Mouse (Mus musculus): ENCODE data around the gene Fxyd3. TPM values are rescaled to one million over a fixed set of nuclear protein-coding genes. Genes with fewer than 3 reads are reported as not detected.

The Fxyd3 gene
- not detected in 2 replicates for polyA plus RNA-seq (2012; ENCODE audit: low replicate concordance)

GRCm38 (mm10) chr7:31076492-31076891 lies at the start of gene Fxyd3:
Gene Fxyd3, minus strand, starts transcription at chr7:31076704.

GRCm38 (mm10) chr7:31115182-31115581 lies 38.7 kb upstream of the Fxyd3 start, which contains the start of gene Hpn:
Gene Hpn, minus strand, starts transcription at chr7:31115290.

GRCm38 (mm10) chr7:31059108-31059507 lies 17.4 kb downstream of the Fxyd3 start, which contains the start of gene Lgi4:
Gene Lgi4, plus strand, starts transcription at chr7:31059342.

GRCm38 (mm10) chr7:31057071-31057470 lies 19.4 kb downstream of the Fxyd3 start, which contains the start of gene Fxyd1:
Gene Fxyd1, minus strand, starts transcription at chr7:31057199.

GRCm38 (mm10) chr7:31051321-31052021 lies 25.0 kb downstream of the Fxyd3 start, which contains the start of gene Fxyd7:
Gene Fxyd7, minus strand, starts transcription at chr7:31051467.

GRCm38 (mm10) chr7:31042431-31042910 lies 34.0 kb downstream of the Fxyd3 start, which contains the start of gene Fxyd5:
Gene Fxyd5, minus strand, starts transcription at chr7:31042481.

Other genes with a start within 250 kb of the Fxyd3 start
- gene Ffar3, start 220.5 kb downstream of the Fxyd3 start, polyA plus RNA-seq (2012; ENCODE audit: low replicate concordance): 0.22 and 0.35 TPM in 2 replicates
- 15.4 and 23.8 TPM in 2 replicates for gene Ffar1, start 215.1 kb downstream of the Fxyd3 start, polyA plus RNA-seq (2012; ENCODE audit: low replicate concordance)
- gene Cd22, start 196.4 kb downstream of the Fxyd3 start, polyA plus RNA-seq (2012; ENCODE audit: low replicate concordance): 64.8 and 456 TPM in 2 replicates
- gene Mag, start 161.8 kb downstream of the Fxyd3 start, polyA plus RNA-seq (2012; ENCODE audit: low replicate concordance): 2.7 and 3.1 TPM in 2 replicates
- not detected in 2 replicates for gene Hamp2, start 152.0 kb downstream of the Fxyd3 start, polyA plus RNA-seq (2012; ENCODE audit: low replicate concordance)
- gene Hamp, start 132.7 kb downstream of the Fxyd3 start, polyA plus RNA-seq (2012; ENCODE audit: low replicate concordance): not detected in 2 replicates
- 151 and 188 TPM in 2 replicates for gene Usf2, start 119.9 kb downstream of the Fxyd3 start, polyA plus RNA-seq (2012; ENCODE audit: low replicate concordance)
- gene Lsr, start 103.2 kb downstream of the Fxyd3 start, polyA plus RNA-seq (2012; ENCODE audit: low replicate concordance): 4.8 and 9.2 TPM in 2 replicates
- 0.07 and 0.18 TPM in 2 replicates for gene Fam187b, start 102.9 kb downstream of the Fxyd3 start, polyA plus RNA-seq (2012; ENCODE audit: low replicate concordance)
- gene Fxyd5, start 34.2 kb downstream of the Fxyd3 start, polyA plus RNA-seq (2012; ENCODE audit: low replicate concordance): 668 and 903 TPM in 2 replicates
- 1.7 and 2.9 TPM in 2 replicates for gene Fxyd7, start 25.2 kb downstream of the Fxyd3 start, polyA plus RNA-seq (2012; ENCODE audit: low replicate concordance)
- gene Fxyd1, start 19.5 kb downstream of the Fxyd3 start, polyA plus RNA-seq (2012; ENCODE audit: low replicate concordance): 8.0 and 11.6 TPM in 2 replicates
- gene Lgi4, start 17.4 kb downstream of the Fxyd3 start, polyA plus RNA-seq (2012; ENCODE audit: low replicate concordance): 0.08 and 0.24 TPM in 2 replicates
- 2.6 and 9.2 TPM in 2 replicates for gene Hpn, start 38.6 kb upstream of the Fxyd3 start, polyA plus RNA-seq (2012; ENCODE audit: low replicate concordance)
- gene Scn1b, start 50.3 kb upstream of the Fxyd3 start, polyA plus RNA-seq (2012; ENCODE audit: low replicate concordance): 8.6 and 26.1 TPM in 2 replicates
- 291 and 896 TPM in 2 replicates for gene Gramd1a, start 79.2 kb upstream of the Fxyd3 start, polyA plus RNA-seq (2012; ENCODE audit: low replicate concordance)
- not detected in 2 replicates for gene Scgb2b2, start 213.8 kb upstream of the Fxyd3 start, polyA plus RNA-seq (2012; ENCODE audit: low replicate concordance)
- gene Scgb1b2, start 215.1 kb upstream of the Fxyd3 start, polyA plus RNA-seq (2012; ENCODE audit: low replicate concordance): not detected in 2 replicates